Mouse (Mus musculus) olfactory bulb, adult 2 months (tissue): ENCODE measurements around the gene Mpv17.

Source experiments
- CTCF ChIP-seq: fragments of 200-500 bp; IDR thresholded peaks from 2 replicates; pipeline ENCODE4 v1.5.1; 2012; ENCODE audit warnings: low read depth, mild to moderate bottlenecking, low read length, moderate library complexity; ENCODE audit not compliant: insufficient read depth
- POLR2A ChIP-seq: fragments of 200-500 bp; IDR thresholded peaks from 2 replicates; pipeline ENCODE4 v1.6.1; 2012; ENCODE audit warnings: mild to moderate bottlenecking, low read depth, low read length, moderate library complexity; ENCODE audit not compliant: insufficient read depth

GRCm38 (mm10) chr5:31190201-31190600 lies 36.1 kb upstream of the Mpv17 start:
- TF ChIP-seq CTCF = no peak
- no peak for TF ChIP-seq POLR2A
